Mouse (Mus musculus) ES-E14 (cell line): ENCODE data around the gene Slc9a8.

Experiments used
- CHD2 ChIP-seq: IDR thresholded peaks from 2 replicates; pipeline ENCODE4 v1.6.1; 2014; ENCODE audit warnings: mild to moderate bottlenecking, low read depth, low read length, inconsistent platforms
- HCFC1 ChIP-seq: IDR thresholded peaks from 2 replicates; pipeline ENCODE4 v1.6.1; 2012; ENCODE audit warnings: low read length, inconsistent platforms, borderline replicate concordance; ENCODE audit not compliant: insufficient read depth
- MAFK ChIP-seq: IDR thresholded peaks from 2 replicates; pipeline ENCODE4 v1.6.1; 2014; ENCODE audit warnings: mild to moderate bottlenecking, low read depth, low read length, inconsistent platforms; ENCODE audit not compliant: insufficient read depth
- ZC3H11A ChIP-seq: IDR thresholded peaks from 2 replicates; pipeline ENCODE4 v1.6.1; 2012; ENCODE audit warnings: low read depth, mild to moderate bottlenecking, inconsistent platforms, low read length, borderline replicate concordance
- ZNF384 ChIP-seq: IDR thresholded peaks from 2 replicates; pipeline ENCODE4 v1.6.1; 2012; ENCODE audit warnings: low read depth, low read length, inconsistent platforms

DNA sequence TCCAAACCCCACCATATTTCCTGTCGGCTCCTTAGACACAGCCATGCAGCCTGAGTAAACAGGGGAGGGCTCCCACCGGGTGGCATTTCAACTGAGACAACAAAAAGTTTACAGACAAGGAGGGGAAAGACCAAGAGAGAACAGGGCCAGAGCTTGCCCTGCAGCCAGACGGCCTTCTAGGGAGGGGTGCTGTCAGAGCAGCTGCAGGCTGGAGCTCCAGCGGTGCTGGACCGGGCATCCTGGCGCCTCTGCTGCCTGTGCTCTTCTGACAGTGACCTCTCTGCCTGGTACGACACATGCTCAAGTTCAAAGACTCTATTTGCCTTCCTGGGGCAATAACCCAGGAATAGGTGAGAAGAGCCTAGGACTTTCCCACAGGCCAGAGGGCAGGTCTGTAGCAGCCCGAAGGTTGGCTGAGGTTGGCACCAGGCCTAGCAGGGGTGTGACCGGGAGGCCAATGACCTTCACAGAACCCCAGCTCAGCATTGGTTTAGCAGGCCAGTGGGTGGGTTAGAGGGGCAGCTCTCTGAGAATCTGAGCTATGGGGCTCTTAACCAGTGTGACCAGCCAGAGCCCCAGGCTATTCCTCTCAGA, 5.4 kb upstream of the Slc9a8 start:
- TF ChIP-seq HCFC1, result no peak
- no peak for TF ChIP-seq ZNF384
- no peak for TF ChIP-seq CHD2
- TF ChIP-seq MAFK, result no peak
- TF ChIP-seq ZC3H11A, result no peak
